Mouse (Mus musculus): ENCODE results near the gene Sesn2.
A peak's percentile ranks its signal among the peaks of the same experiment; 100 is the strongest.

Gene Sesn2

GRCm38 (mm10) chr4:132475895-132476878, 34.1 kb downstream of the Sesn2 start:
- DNase-seq, result no peak

- no peak for DNase-seq
Measured at GRCm38 (mm10) chr4:132474631-132475030, 35.7 kb downstream of the Sesn2 start.

GRCm38 (mm10) chr4:132473411-132473810, 36.9 kb downstream of the Sesn2 start:
- DNase-seq, result no peak

- no peak for DNase-seq
Measured at GRCm38 (mm10) chr4:132469873-132470272, 40.4 kb downstream of the Sesn2 start.

GRCm38 (mm10) chr4:132464255-132464613, 46.1 kb downstream of the Sesn2 start:
- no peak for DNase-seq

- DNase-seq, result peak; percentile 95
Measured at GRCm38 (mm10) chr4:132463430-132464254, 46.7 kb downstream of the Sesn2 start, which contains the start of gene Med18. Gene Med18, minus strand, starts transcription at chr4:132463921.

GRCm38 (mm10) chr4:132462836-132463235, 47.5 kb downstream of the Sesn2 start:
- DNase-seq, result no peak

- DNase-seq, result no peak
Measured at GRCm38 (mm10) chr4:132460225-132460624, 50.1 kb downstream of the Sesn2 start.

- DNase-seq, result no peak
Measured at GRCm38 (mm10) chr4:132455561-132455960, 54.7 kb downstream of the Sesn2 start.

- DNase-seq, result no peak
Measured at GRCm38 (mm10) chr4:132455146-132455545, 55.2 kb downstream of the Sesn2 start.

- no peak for DNase-seq
Measured at GRCm38 (mm10) chr4:132454216-132454615, 56.1 kb downstream of the Sesn2 start.

- no peak for DNase-seq
Measured at GRCm38 (mm10) chr4:132449778-132450177, 60.5 kb downstream of the Sesn2 start.

GRCm38 (mm10) chr4:132446105-132446504, 64.2 kb downstream of the Sesn2 start:
- DNase-seq, result no peak

- no peak for DNase-seq
Measured at GRCm38 (mm10) chr4:132444516-132444915, 65.8 kb downstream of the Sesn2 start.

Measured in right cerebral cortex, postnatal 25 days (tissue).